Mouse (Mus musculus) lung, embryonic 16.5 days (tissue): ENCODE data around the gene Speer4e. TPM values are rescaled to one million over a fixed set of nuclear protein-coding genes. Genes with fewer than 3 reads are reported as not detected.
"Not testable (repeated sequence)": the region's sequence is repeated elsewhere in the genome, so short reads cannot be mapped to it uniquely, and the experiment has no call there.

ENCODE experiments used
- ATAC-seq: fragments of 200-750 bp; cut with Nextera tagmentation; 2 replicates; pipeline ENCODE4 v1.8.0; 2017; ENCODE audit warnings: low read depth, mild to moderate bottlenecking, moderate library complexity
- H3K27ac ChIP-seq: fragments of 300-500 bp; sonication (generic); 2 replicates; pipeline ENCODE4 v1.5.1; 2014; ENCODE audit warnings: mild to moderate bottlenecking, control low read depth, low read length
- H3K27me3 ChIP-seq: fragments of 300-500 bp; sonication (generic); 2 replicates; pipeline ENCODE4 v1.6.1; 2014; ENCODE audit warnings: low read depth, low read length, mixed read lengths; ENCODE audit not compliant: control insufficient read depth, insufficient read depth
- H3K36me3 ChIP-seq: fragments of 300-500 bp; sonication (generic); 2 replicates; pipeline ENCODE4 v1.6.1; 2014; ENCODE audit warnings: low read length; ENCODE audit not compliant: control insufficient read depth, insufficient read depth
- H3K4me1 ChIP-seq: fragments of 300-500 bp; sonication (generic); replicated peaks from 2 replicates; pipeline ENCODE4 v1.6.1; 2014; ENCODE audit warnings: low read length, mixed read lengths; ENCODE audit not compliant: control insufficient read depth, insufficient read depth
- H3K4me2 ChIP-seq: fragments of 300-500 bp; sonication (generic); 2 replicates; pipeline ENCODE4 v1.6.1; 2014; ENCODE audit warnings: low read depth, low read length, control low read depth
- H3K4me3 ChIP-seq: fragments of 300-500 bp; sonication (generic); 2 replicates; pipeline ENCODE4 v1.5.1; 2014; ENCODE audit warnings: mild to moderate bottlenecking, low read length, control low read depth
- H3K9ac ChIP-seq: fragments of 300-500 bp; sonication (generic); 2 replicates; pipeline ENCODE4 v1.6.1; 2014; ENCODE audit warnings: low read length, control low read depth
- H3K9me3 ChIP-seq: fragments of 300-500 bp; sonication (generic); 2 replicates; pipeline ENCODE4 v1.6.1; 2016; ENCODE audit warnings: low read length; ENCODE audit not compliant: control insufficient read depth
- WGBS: fragments of 180-500 bp; shearing (Covaris S2); extraction: QIAGEN DNeasy Blood & Tissue Kit; methylation state at CpG from one replicate; pipeline ENCODE4 v1.1.7; 2014; 5-methylcytosine and 5-hydroxymethylcytosine counted together
- polyA plus RNA-seq: library from polyadenylated mRNA; unstranded; fragments of >200 nt; fragmentation: Nextera tagmentation; extraction: Ambion mirVana; gene quantifications from 2 replicates; pipeline ENCODE4 v1.2.1, GENCODE M21; 2015

Speer4e gene
- polyA plus RNA-seq, 1 experiment from 2014 or later = not detected

GRCm38 (mm10) chr5:14953587-14953986, 15.4 kb upstream of the Speer4e start:
- H3K4me2 ChIP-seq, H3K4me1 ChIP-seq, H3K9me3 ChIP-seq, H3K9ac ChIP-seq, H3K4me3 ChIP-seq, H3K36me3 ChIP-seq, H3K27ac ChIP-seq, H3K27me3 ChIP-seq, ATAC-seq: not testable (repeated sequence)

DNA sequence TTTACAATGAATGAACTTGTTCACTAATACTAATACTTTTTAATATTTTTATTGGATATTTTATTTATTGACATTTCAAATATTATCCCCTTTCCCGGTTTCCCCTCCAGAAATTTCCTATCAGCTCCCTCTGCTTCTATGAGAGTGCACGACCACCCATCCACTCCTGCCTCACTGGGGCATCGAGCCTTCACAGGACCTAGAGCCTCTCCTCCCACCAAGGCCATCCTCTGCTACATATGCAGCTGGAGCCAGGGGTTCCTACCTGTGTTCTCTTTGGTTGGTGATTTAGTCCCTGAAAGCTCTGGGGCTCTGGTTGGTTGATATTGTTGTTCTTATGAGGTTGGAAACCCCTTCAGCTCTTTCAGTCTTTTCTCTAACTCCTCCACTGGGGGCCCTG, 14.5 kb upstream of the Speer4e start:
- not testable (repeated sequence) for H3K4me2 ChIP-seq, ATAC-seq, H3K4me1 ChIP-seq, H3K36me3 ChIP-seq, H3K9ac ChIP-seq, H3K27ac ChIP-seq, H3K27me3 ChIP-seq, H3K4me3 ChIP-seq
- H3K9me3 ChIP-seq = peaks cover 14% of the 10 kb centered on the region
- 64% methylated on average over 3 of the region's 3 CpGs for WGBS

DNA sequence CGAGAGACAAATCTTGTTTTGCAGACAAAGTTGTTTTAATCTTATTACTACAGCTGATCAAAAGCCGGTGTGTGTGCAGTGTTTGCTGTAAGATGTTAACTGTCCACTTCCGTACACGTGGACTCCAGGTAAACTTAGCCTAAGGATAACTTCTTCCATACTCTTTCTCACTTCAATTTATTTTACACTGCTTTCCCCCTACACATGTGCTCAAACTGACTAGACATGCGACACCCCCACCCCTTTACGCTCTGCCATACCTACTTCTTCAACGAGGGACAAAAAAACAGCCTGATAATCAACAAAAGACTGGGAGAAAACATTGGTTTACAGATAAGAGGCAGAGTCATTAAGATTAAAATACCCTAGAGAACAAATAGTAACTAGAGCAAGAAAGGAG, 13.6 kb upstream of the Speer4e start:
- not testable (repeated sequence) for H3K36me3 ChIP-seq, H3K4me2 ChIP-seq, H3K9ac ChIP-seq, H3K4me1 ChIP-seq, H3K27me3 ChIP-seq, H3K27ac ChIP-seq, H3K4me3 ChIP-seq
- peaks cover 14% of the 10 kb centered on the region for H3K9me3 ChIP-seq
- peak; percentile 56 for ATAC-seq
- WGBS = 63% methylated on average over 7 of the region's 7 CpGs

DNA sequence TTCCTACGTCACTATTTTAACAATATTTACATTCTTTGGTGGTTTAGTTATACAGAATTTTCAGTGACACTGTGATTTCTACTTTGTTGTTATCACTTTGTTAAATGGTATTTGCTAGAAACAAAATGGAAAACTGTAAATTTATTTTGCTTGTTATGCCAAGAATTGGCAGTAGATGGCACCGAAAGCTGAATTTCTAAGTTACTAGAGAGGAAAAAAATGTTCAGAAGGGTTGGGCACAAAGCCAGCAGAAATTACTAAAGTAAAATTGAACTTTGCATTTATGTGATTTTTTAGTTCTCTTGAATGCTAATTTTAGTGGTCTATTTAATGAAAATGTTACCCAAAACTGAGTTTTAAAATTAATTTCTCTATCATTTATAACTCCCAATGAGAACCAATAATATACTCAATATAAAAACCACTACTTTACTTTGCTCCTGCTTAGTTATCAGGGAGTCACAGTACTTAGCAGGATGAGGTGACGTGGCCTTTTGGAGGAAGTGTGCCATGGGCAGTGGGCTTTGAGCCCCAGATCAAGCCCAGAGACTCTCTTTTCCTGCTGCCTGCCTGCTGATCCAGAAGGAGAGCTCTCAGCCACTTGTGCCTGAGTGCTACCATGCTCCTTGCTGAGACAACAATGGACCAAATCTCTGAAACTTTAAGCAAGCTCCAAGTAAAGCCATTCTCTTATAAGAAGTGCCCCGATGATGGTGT, 9.4 kb upstream of the Speer4e start:
- H3K9ac ChIP-seq, H3K4me1 ChIP-seq, H3K27me3 ChIP-seq, H3K27ac ChIP-seq, H3K9me3 ChIP-seq, H3K36me3 ChIP-seq, ATAC-seq, H3K4me2 ChIP-seq, H3K4me3 ChIP-seq: not testable (repeated sequence)
- WGBS = 51% methylated on average over 4 of the region's 4 CpGs

- 43% methylated on average over 4 of the region's 4 CpGs for WGBS
- not testable (repeated sequence) for ATAC-seq, H3K27me3 ChIP-seq
Measured at GRCm38 (mm10) chr5:14945524-14945923, 7.3 kb upstream of the Speer4e start.

DNA sequence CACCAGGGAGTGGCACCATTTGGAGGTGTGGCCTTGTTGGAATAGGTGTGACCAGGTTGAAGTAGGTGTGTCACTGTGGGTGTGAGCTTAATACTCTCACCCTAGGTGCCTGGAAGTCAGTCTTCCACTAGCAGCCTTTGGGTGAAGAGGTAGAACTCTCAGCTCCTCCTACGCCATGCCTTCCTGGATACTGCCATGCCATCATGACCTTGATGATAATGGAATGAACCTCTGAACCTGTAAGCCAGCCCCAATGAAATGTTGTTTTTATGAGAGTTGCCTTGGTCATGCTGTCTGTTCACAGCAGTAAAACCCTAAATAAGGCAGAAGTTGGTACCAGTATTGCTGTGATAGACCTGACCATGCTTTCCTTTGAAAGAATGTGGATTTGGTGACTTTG, 2.8 kb upstream of the Speer4e start:
- H3K4me1 ChIP-seq, H3K4me2 ChIP-seq, H3K27ac ChIP-seq, H3K4me3 ChIP-seq, H3K9me3 ChIP-seq, H3K27me3 ChIP-seq, ATAC-seq, H3K9ac ChIP-seq, H3K36me3 ChIP-seq: not testable (repeated sequence)
- WGBS = 87% methylated on average over 1 of the region's 1 CpGs

More at GRCm38 (mm10) chr5:14945524-14945923, 7.3 kb upstream of the Speer4e start:
- not testable (repeated sequence) for H3K27ac ChIP-seq, H3K4me3 ChIP-seq, H3K9me3 ChIP-seq, H3K36me3 ChIP-seq, H3K4me1 ChIP-seq, H3K9ac ChIP-seq, H3K4me2 ChIP-seq

DNA sequence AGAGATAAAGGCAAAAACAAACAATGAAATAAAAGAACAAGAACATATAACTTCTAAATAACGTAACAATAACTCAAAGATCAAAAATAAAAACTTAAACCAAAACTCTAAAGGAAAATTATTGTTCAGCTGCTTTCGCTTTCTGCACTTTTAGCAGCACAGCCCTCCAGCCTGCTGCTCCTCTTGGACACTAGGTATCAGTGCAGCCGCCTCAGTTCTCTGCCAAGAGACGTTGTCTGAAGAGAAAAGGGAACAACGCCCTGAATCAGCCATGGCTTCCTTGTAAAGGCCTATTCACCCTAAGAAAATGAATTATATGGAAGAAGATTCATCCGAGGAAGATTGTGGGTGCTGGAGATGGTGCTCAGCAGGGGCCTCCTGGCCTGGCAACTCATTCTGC, 4.5 kb downstream of the Speer4e start:
- H3K27ac ChIP-seq = not testable (repeated sequence)

GRCm38 (mm10) chr5:14927047-14927446, 11.2 kb downstream of the Speer4e start:
- H3K4me2 ChIP-seq, H3K9me3 ChIP-seq, H3K4me3 ChIP-seq, H3K9ac ChIP-seq, H3K36me3 ChIP-seq, H3K27me3 ChIP-seq, ATAC-seq, H3K27ac ChIP-seq, H3K4me1 ChIP-seq: not testable (repeated sequence)
- WGBS = 24% methylated on average over 4 of the region's 4 CpGs

More for the DNA sequence above, 4.5 kb downstream of the Speer4e start:
- H3K27me3 ChIP-seq, H3K36me3 ChIP-seq, H3K9ac ChIP-seq, H3K4me3 ChIP-seq, H3K9me3 ChIP-seq, H3K4me1 ChIP-seq, H3K4me2 ChIP-seq, ATAC-seq: not testable (repeated sequence)
- WGBS = 73% methylated on average over 5 of the region's 6 CpGs

- H3K9me3 ChIP-seq, H3K4me3 ChIP-seq, H3K4me2 ChIP-seq, H3K36me3 ChIP-seq, H3K9ac ChIP-seq, H3K27me3 ChIP-seq, H3K4me1 ChIP-seq, ATAC-seq, H3K27ac ChIP-seq: not testable (repeated sequence)
- 31% methylated on average over 1 of the region's 1 CpGs for WGBS
Measured at GRCm38 (mm10) chr5:14914799-14915198, 23.4 kb downstream of the Speer4e start, which contains the start of gene Gm9758. Gene Gm9758 (minus strand): TSS chr5:14914899.

- not testable (repeated sequence) for H3K4me2 ChIP-seq, ATAC-seq, H3K27ac ChIP-seq, H3K4me3 ChIP-seq, H3K27me3 ChIP-seq, H3K9me3 ChIP-seq, H3K36me3 ChIP-seq, H3K4me1 ChIP-seq, H3K9ac ChIP-seq
- WGBS = 64% methylated on average over 2 of the region's 3 CpGs
Measured at GRCm38 (mm10) chr5:14914361-14914760, 23.9 kb downstream of the Speer4e start.
